Mouse (Mus musculus): ENCODE measurements around the gene Prm2. TPM values are rescaled to one million over a fixed set of nuclear protein-coding genes. Genes with fewer than 3 reads are reported as not detected.

Gene Prm2
- polyA plus RNA-seq, 1 experiment from 2014 or later, result not detected

GRCm38 (mm10) chr16:10836388-10836787 is 40.5 kb upstream of the Prm2 start:
- Histone ChIP-seq H3K4me1 (ENCODE audit: control insufficient read depth, insufficient read depth, low read length) (peaks cover 33% of the 10 kb centered on the region), H3K27ac (ENCODE audit: low read length) (no peak overlapping the region), H3K9ac (ENCODE audit: low read length) (no peak overlapping the region), H3K36me3 (ENCODE audit: control insufficient read depth, insufficient read depth) (no peaks in the 10 kb centered on the region), H3K4me3 (ENCODE audit: low read length) (no peak overlapping the region), H3K4me2 (ENCODE audit: low read depth, low read length) (peak overlapping the region; percentile 95; the same call in 1 of the 2 replicates), H3K9me3 (replicated peaks; ENCODE audit: control insufficient read depth, low read length) (no peaks in the 10 kb centered on the region), H3K27me3 (ENCODE audit: control insufficient read depth, insufficient read depth, low read length) (no peaks in the 10 kb centered on the region)
- ATAC-seq (replicated peaks; ENCODE audit: extremely low read depth, insufficient read depth, low FRiP score), result no peak
- 84% methylated on average over 3 of the region's 3 CpGs for WGBS

DNA sequence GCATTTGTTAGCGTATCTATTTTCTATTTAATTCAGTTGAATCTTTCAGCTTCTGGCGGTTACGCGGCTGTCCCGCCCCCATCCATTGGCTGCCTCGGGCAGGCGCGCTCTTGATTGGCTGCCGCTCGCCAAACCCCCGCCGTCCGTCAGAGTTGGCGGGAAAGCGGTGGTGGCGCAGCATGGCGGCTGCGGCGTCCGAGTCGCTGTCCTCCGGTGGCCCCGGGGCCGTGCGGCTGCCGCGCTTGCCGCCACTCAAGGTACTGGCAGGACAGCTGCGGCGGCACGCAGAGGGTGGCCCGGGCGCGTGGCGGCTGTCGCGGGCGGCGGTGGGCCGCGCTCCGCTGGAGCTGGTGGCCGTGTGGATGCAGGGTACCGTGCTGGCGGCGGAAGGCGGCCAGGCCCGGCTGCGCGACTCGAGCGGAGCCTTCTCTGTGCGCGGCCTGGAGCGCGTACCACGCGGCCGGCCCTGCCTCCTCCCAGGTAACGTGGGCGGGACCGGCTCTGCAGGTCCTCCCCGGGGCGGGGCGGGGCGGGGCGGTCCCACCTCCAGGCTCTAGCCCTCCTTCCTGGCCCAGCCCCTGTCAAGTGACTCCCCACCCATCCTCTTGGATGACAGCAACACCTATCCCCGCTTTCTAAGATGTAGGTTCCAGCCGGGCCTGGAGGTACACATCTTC is 39.1 kb upstream of the Prm2 start, which contains the start of gene Rmi2:
Rmi2 (plus strand) TSS at position 149 of the 677 bp plus-strand sequence.
- H3K9me3 ChIP-seq (replicated peaks; ENCODE audit: control insufficient read depth, low read length), result no peaks in the 10 kb centered on the region
- H3K36me3 ChIP-seq (ENCODE audit: control insufficient read depth, insufficient read depth), result no peaks in the 10 kb centered on the region
- H3K4me2 ChIP-seq (ENCODE audit: low read depth, low read length), result peak within 1 kb of the TSS; percentile 95
- H3K27me3 ChIP-seq (ENCODE audit: control insufficient read depth, insufficient read depth, low read length), result no peaks in the 10 kb centered on the region
- H3K4me1 ChIP-seq (ENCODE audit: control insufficient read depth, insufficient read depth, low read length), result peaks cover 33% of the 10 kb centered on the region
- peak; percentile 81 for ATAC-seq (replicated peaks; ENCODE audit: extremely low read depth, insufficient read depth, low FRiP score)
- peak within 1 kb of the TSS; percentile 91 for H3K4me3 ChIP-seq (ENCODE audit: low read length)
- under 1% methylated on average over 67 of the region's 69 CpGs for WGBS
- H3K27ac ChIP-seq (ENCODE audit: low read length), result peak within 1 kb of the TSS; percentile 81
- H3K9ac ChIP-seq (ENCODE audit: low read length), result peak within 1 kb of the TSS; percentile 91

GRCm38 (mm10) chr16:10834542-10834910 is 38.6 kb upstream of the Prm2 start:
- peak overlapping the region; percentile 91 for H3K4me3 ChIP-seq (ENCODE audit: low read length)
- no peaks in the 10 kb centered on the region for H3K9me3 ChIP-seq (replicated peaks; ENCODE audit: control insufficient read depth, low read length)
- H3K27ac ChIP-seq (ENCODE audit: low read length), result no peak overlapping the region; the same call in 1 of the 2 replicates
- H3K4me1 ChIP-seq (ENCODE audit: control insufficient read depth, insufficient read depth, low read length), result peaks cover 28% of the 10 kb centered on the region
- no peak for ATAC-seq (replicated peaks; ENCODE audit: extremely low read depth, insufficient read depth, low FRiP score)
- H3K36me3 ChIP-seq (ENCODE audit: control insufficient read depth, insufficient read depth), result no peaks in the 10 kb centered on the region
- peak overlapping the region; percentile 95 for H3K4me2 ChIP-seq (ENCODE audit: low read depth, low read length)
- peak overlapping the region; percentile 72 for H3K9ac ChIP-seq (ENCODE audit: low read length)
- no peaks in the 10 kb centered on the region for H3K27me3 ChIP-seq (ENCODE audit: control insufficient read depth, insufficient read depth, low read length)
- WGBS, result 5% methylated on average over 12 of the region's 12 CpGs

GRCm38 (mm10) chr16:10828461-10828805 is 32.5 kb upstream of the Prm2 start:
- no peak for ATAC-seq (replicated peaks; ENCODE audit: extremely low read depth, insufficient read depth, low FRiP score)
- Histone ChIP-seq H3K27me3 (ENCODE audit: control insufficient read depth, insufficient read depth, low read length) (no peaks in the 10 kb centered on the region), H3K4me2 (ENCODE audit: low read depth, low read length) (no peak overlapping the region), H3K9me3 (replicated peaks; ENCODE audit: control insufficient read depth, low read length) (no peaks in the 10 kb centered on the region; the same call in 1 of the 2 replicates), H3K27ac (ENCODE audit: low read length) (no peak overlapping the region), H3K4me1 (ENCODE audit: control insufficient read depth, insufficient read depth, low read length) (no peaks in the 10 kb centered on the region), H3K9ac (ENCODE audit: low read length) (no peak overlapping the region), H3K4me3 (ENCODE audit: low read length) (no peak overlapping the region), H3K36me3 (ENCODE audit: control insufficient read depth, insufficient read depth) (no peaks in the 10 kb centered on the region)
- 62% methylated on average over 4 of the region's 4 CpGs for WGBS

- ATAC-seq (replicated peaks; ENCODE audit: extremely low read depth, insufficient read depth, low FRiP score), result no peak
- Histone ChIP-seq H3K27me3 (ENCODE audit: control insufficient read depth, insufficient read depth, low read length) (no peaks in the 10 kb centered on the region), H3K27ac (ENCODE audit: low read length) (peak overlapping the region; percentile 23; the same call in 1 of the 2 replicates), H3K4me3 (ENCODE audit: low read length) (no peak overlapping the region), H3K9me3 (replicated peaks; ENCODE audit: control insufficient read depth, low read length) (no peaks in the 10 kb centered on the region; the same call in 1 of the 2 replicates), H3K4me2 (ENCODE audit: low read depth, low read length) (no peak overlapping the region), H3K36me3 (ENCODE audit: control insufficient read depth, insufficient read depth) (no peaks in the 10 kb centered on the region), H3K4me1 (ENCODE audit: control insufficient read depth, insufficient read depth, low read length) (no peaks in the 10 kb centered on the region), H3K9ac (ENCODE audit: low read length) (no peak overlapping the region)
- 80% methylated on average over 7 of the region's 7 CpGs for WGBS
Observed at GRCm38 (mm10) chr16:10827766-10828460, 32.0 kb upstream of the Prm2 start.

DNA sequence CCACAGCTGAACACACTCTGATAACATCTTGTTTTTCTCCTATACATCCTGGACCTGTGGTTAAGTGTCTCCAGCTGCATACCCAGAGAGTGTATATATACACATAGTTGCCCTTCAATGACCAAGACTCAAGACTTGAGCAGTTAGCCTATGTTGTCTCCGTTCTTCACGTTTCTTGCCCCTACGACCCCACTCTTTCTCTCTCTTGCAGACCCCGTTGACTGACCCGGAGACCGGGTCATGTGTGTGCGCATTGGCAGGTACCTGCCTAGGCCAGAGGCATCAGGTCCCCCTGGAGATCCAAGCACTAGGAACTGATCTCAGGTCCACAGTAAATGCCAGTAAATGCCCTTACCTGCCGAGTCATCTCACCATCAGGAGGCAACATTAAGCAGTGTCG is 31.3 kb upstream of the Prm2 start:
- peak overlapping the region; percentile 23; the same call in 1 of the 2 replicates for H3K27ac ChIP-seq (ENCODE audit: low read length)
- H3K9ac ChIP-seq (ENCODE audit: low read length), result no peak overlapping the region
- no peaks in the 10 kb centered on the region for H3K4me1 ChIP-seq (ENCODE audit: control insufficient read depth, insufficient read depth, low read length)
- no peaks in the 10 kb centered on the region for H3K36me3 ChIP-seq (ENCODE audit: control insufficient read depth, insufficient read depth)
- ATAC-seq (replicated peaks; ENCODE audit: extremely low read depth, insufficient read depth, low FRiP score), result no peak
- no peaks in the 10 kb centered on the region; the same call in 1 of the 2 replicates for H3K9me3 ChIP-seq (replicated peaks; ENCODE audit: control insufficient read depth, low read length)
- 87% methylated on average over 9 of the region's 9 CpGs for WGBS
- no peak overlapping the region for H3K4me2 ChIP-seq (ENCODE audit: low read depth, low read length)
- no peak overlapping the region for H3K4me3 ChIP-seq (ENCODE audit: low read length)
- no peaks in the 10 kb centered on the region for H3K27me3 ChIP-seq (ENCODE audit: control insufficient read depth, insufficient read depth, low read length)

DNA sequence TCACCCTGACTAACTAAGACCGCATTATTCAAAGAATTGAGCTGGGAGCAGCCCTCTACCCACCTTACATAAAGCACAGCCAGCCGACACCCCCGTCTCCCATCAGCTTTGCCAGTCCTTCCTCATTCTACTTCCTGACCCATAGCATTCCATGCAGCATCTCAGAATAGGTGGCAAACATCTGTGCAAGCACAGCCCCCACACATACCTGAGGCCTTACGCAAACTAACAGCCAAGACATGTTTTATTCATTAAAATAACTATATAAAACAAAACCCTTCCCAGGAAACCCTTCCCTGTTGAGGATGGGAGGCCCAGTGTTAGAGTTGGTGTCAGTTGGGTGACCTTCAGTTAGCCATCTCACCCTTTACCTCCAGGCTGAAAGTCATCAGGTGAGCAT is 29.9 kb upstream of the Prm2 start:
- Histone ChIP-seq H3K9ac (ENCODE audit: low read length) (no peak overlapping the region), H3K4me1 (ENCODE audit: control insufficient read depth, insufficient read depth, low read length) (no peaks in the 10 kb centered on the region), H3K27me3 (ENCODE audit: control insufficient read depth, insufficient read depth, low read length) (no peaks in the 10 kb centered on the region), H3K4me2 (ENCODE audit: low read depth, low read length) (no peak overlapping the region), H3K9me3 (replicated peaks; ENCODE audit: control insufficient read depth, low read length) (no peaks in the 10 kb centered on the region; the same call in 1 of the 2 replicates), H3K36me3 (ENCODE audit: control insufficient read depth, insufficient read depth) (no peaks in the 10 kb centered on the region), H3K4me3 (ENCODE audit: low read length) (no peak overlapping the region), H3K27ac (ENCODE audit: low read length) (no peak overlapping the region)
- no peak for ATAC-seq (replicated peaks; ENCODE audit: extremely low read depth, insufficient read depth, low FRiP score)
- WGBS, result 83% methylated on average over 4 of the region's 4 CpGs

- no peak overlapping the region for H3K27ac ChIP-seq (ENCODE audit: low read length)
- H3K9me3 ChIP-seq (replicated peaks; ENCODE audit: control insufficient read depth, low read length), result no peaks in the 10 kb centered on the region; the same call in 1 of the 2 replicates
- no peaks in the 10 kb centered on the region for H3K4me1 ChIP-seq (ENCODE audit: control insufficient read depth, insufficient read depth, low read length)
- H3K4me3 ChIP-seq (ENCODE audit: low read length), result no peak overlapping the region
- WGBS, result 77% methylated on average over 1 of the region's 1 CpGs
- no peak for ATAC-seq (replicated peaks; ENCODE audit: extremely low read depth, insufficient read depth, low FRiP score)
- H3K36me3 ChIP-seq (ENCODE audit: control insufficient read depth, insufficient read depth), result no peaks in the 10 kb centered on the region
- H3K9ac ChIP-seq (ENCODE audit: low read length), result no peak overlapping the region
- no peak overlapping the region for H3K4me2 ChIP-seq (ENCODE audit: low read depth, low read length)
- no peaks in the 10 kb centered on the region for H3K27me3 ChIP-seq (ENCODE audit: control insufficient read depth, insufficient read depth, low read length)
Observed at GRCm38 (mm10) chr16:10824536-10824935, 28.6 kb upstream of the Prm2 start.

GRCm38 (mm10) chr16:10821387-10821786 is 25.5 kb upstream of the Prm2 start:
- no peak overlapping the region for H3K4me2 ChIP-seq (ENCODE audit: low read depth, low read length)
- H3K4me3 ChIP-seq (ENCODE audit: low read length), result no peak overlapping the region
- H3K27me3 ChIP-seq (ENCODE audit: control insufficient read depth, insufficient read depth, low read length), result no peaks in the 10 kb centered on the region
- H3K27ac ChIP-seq (ENCODE audit: low read length), result 0 out of 2 replicates have a peak overlapping the region, but pooled peaks have one; percentile 52
- no peak overlapping the region for H3K9ac ChIP-seq (ENCODE audit: low read length)
- 54% methylated on average over 4 of the region's 4 CpGs for WGBS
- no peaks in the 10 kb centered on the region for H3K36me3 ChIP-seq (ENCODE audit: control insufficient read depth, insufficient read depth)
- no peaks in the 10 kb centered on the region for H3K4me1 ChIP-seq (ENCODE audit: control insufficient read depth, insufficient read depth, low read length)
- 0 out of 2 replicates have a peak, but pooled peaks have one; percentile 32 for ATAC-seq (replicated peaks; ENCODE audit: extremely low read depth, insufficient read depth, low FRiP score)
- H3K9me3 ChIP-seq (replicated peaks; ENCODE audit: control insufficient read depth, low read length), result no peaks in the 10 kb centered on the region; the same call in 1 of the 2 replicates
